In the genomic region with DNA sequence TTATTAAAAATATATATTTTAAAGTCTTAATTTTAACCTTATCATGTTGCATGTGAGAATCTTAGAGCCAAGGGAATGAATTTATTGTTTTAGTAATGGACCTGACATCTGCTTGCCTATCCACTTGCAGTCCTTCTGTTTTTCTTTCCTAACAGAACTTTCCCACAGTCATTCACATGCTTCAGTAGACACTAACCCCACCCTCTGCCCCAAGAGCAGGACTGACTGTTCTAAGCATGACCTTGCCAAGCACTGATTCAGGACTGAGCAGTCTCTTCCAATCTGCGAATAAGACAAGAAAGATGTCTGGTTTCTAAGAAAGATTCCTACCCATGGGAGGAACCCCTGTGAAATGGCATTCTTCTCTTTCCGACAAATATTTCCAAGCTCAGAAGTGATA, we compare ENCODE assay signal across 31 mouse cellular contexts.
DNase-seq lines count a peak whose midpoint lies in the region; ATAC-seq lines count a peak whose summit lies in the region.
"Had no signal": no experiment of that assay in that cellular context is flagged by ENCODE, and none has a peak within 500 bp of the region (broad histone marks: within the 10 kb centered on the region; RNA-seq: fewer than 3 reads in every experiment).

No protein-coding gene starts in this region.

- no peak overlapping the region for H3K27ac ChIP-seq in kidney, embryonic 16.5 days (ENCODE audit: low read length)
- H3K27ac ChIP-seq: embryonic facial prominence, embryonic 13.5 days; forebrain, embryonic 12.5 days; hindbrain, embryonic 14.5 days; limb, embryonic 10.5 days; limb, embryonic 15.5 days; liver, embryonic 13.5 days; midbrain, embryonic 12.5 days; neural tube, embryonic 13.5 days; stomach, embryonic 15.5 days had no signal

- peak; percentile 88 for DNase-seq in heart, adult 11 months
- no peak for DNase-seq in heart, postnatal 10 days
- no peak for DNase-seq in kidney, adult 18-20 months
- DNase-seq in fibroblast of lung, adult 2 months (ENCODE audit: low read depth) = peak; percentile 20
- no peak for DNase-seq in thymus, postnatal 10 days (ENCODE audit: low spot score in 2 of 2)
- no peak for DNase-seq in left cerebral cortex, adult 18-20 months (ENCODE audit: low spot score in 2 of 2)
- DNase-seq: adrenal gland, postnatal 14 days; B cell, adult 2 months; cerebellum, adult 11-12 months; cerebellum, postnatal 10 days; forebrain, postnatal 0 days; layer of hippocampus, postnatal 36 days; liver, embryonic 13.5 days; lung, adult 18-20 months; lung, postnatal 4 days; right cerebral cortex, postnatal 14 days; thymus, postnatal 25 days had no signal

- H3K27me3 ChIP-seq in kidney, embryonic 16.5 days (ENCODE audit: insufficient read depth, low read length) = no peaks in the 10 kb centered on the region
- H3K27me3 ChIP-seq: embryonic facial prominence, embryonic 13.5 days; limb, embryonic 15.5 days; liver, embryonic 13.5 days; megakaryocyte, embryonic 14.5 days; midbrain, embryonic 12.5 days; neural tube, embryonic 13.5 days; stomach, embryonic 15.5 days had no signal

- no peaks in the 10 kb centered on the region for H3K4me1 ChIP-seq in kidney, embryonic 16.5 days (ENCODE audit: insufficient read depth, low read length)
- H3K4me1 ChIP-seq: embryonic facial prominence, embryonic 13.5 days; liver, embryonic 13.5 days; megakaryocyte, embryonic 14.5 days; midbrain, embryonic 12.5 days; stomach, embryonic 15.5 days had no signal

- no peaks in the 10 kb centered on the region for H3K36me3 ChIP-seq in kidney, embryonic 16.5 days (ENCODE audit: insufficient read depth, low read length)
- H3K36me3 ChIP-seq: embryonic facial prominence, embryonic 13.5 days; forebrain, embryonic 12.5 days; limb, embryonic 10.5 days; limb, embryonic 15.5 days; liver, embryonic 13.5 days; midbrain, embryonic 12.5 days; neural tube, embryonic 13.5 days; stomach, embryonic 15.5 days had no signal

- no peak overlapping the region for H3K9ac ChIP-seq in kidney, embryonic 16.5 days (replicated peaks; ENCODE audit: low read length)
- H3K9ac ChIP-seq: embryonic facial prominence, embryonic 13.5 days; forebrain, embryonic 12.5 days; forebrain, postnatal 0 days; hindbrain, embryonic 14.5 days; limb, embryonic 15.5 days; liver, embryonic 13.5 days; midbrain, embryonic 12.5 days; neural tube, embryonic 13.5 days; stomach, embryonic 15.5 days had no signal

- 65% methylated on average over 2 of the region's 2 CpGs for WGBS in kidney, embryonic 16.5 days

- H3K9me3 ChIP-seq in kidney, embryonic 16.5 days (ENCODE audit: low read length) = no peaks in the 10 kb centered on the region
- H3K9me3 ChIP-seq: embryonic facial prominence, embryonic 13.5 days; forebrain, embryonic 12.5 days; limb, embryonic 10.5 days; limb, embryonic 15.5 days; liver, embryonic 13.5 days; megakaryocyte, embryonic 14.5 days; midbrain, embryonic 12.5 days; neural tube, embryonic 13.5 days; stomach, embryonic 15.5 days had no signal

- H3K4me2 ChIP-seq in kidney, embryonic 16.5 days (replicated peaks; ENCODE audit: low read depth, low read length) = no peak overlapping the region
- H3K4me2 ChIP-seq: embryonic facial prominence, embryonic 13.5 days; forebrain, embryonic 12.5 days; heart, embryonic 11.5 days; hindbrain, embryonic 14.5 days; limb, embryonic 15.5 days; liver, embryonic 13.5 days; midbrain, embryonic 12.5 days; neural tube, embryonic 13.5 days; stomach, embryonic 15.5 days had no signal

- peak; percentile 93 for ATAC-seq in kidney, embryonic 16.5 days (ENCODE audit: low FRiP score, low TSS enrichment)
- ATAC-seq: forebrain, postnatal 0 days; intestine, postnatal 0 days; lung, postnatal 0 days had no signal

- H3K4me3 ChIP-seq in kidney, embryonic 16.5 days (ENCODE audit: low read length) = no peak overlapping the region
- H3K4me3 ChIP-seq: embryonic facial prominence, embryonic 13.5 days; forebrain, embryonic 12.5 days; limb, embryonic 10.5 days; limb, embryonic 15.5 days; liver, embryonic 13.5 days; megakaryocyte, embryonic 14.5 days; midbrain, embryonic 12.5 days; myocyte; neural tube, embryonic 13.5 days; stomach, embryonic 15.5 days had no signal

- intact Hi-C loops in heart, postnatal 10 days (cut with DNase I) = no loop called here

Comparison
In these comparisons a context has a peak if more than half of its experiments do, and no peak if none do; other contexts are left out.
1. DNase-seq: peak in heart, adult 11 months (single experiment) and fibroblast of lung, adult 2 months (single experiment); none in heart, postnatal 10 days (0 of 2), kidney, adult 18-20 months (single experiment), thymus, postnatal 10 days (0 of 2) and left cerebral cortex, adult 18-20 months (0 of 2).